Mouse (Mus musculus): Measurements from ENCODE around the gene Gadl1.

The Gadl1 gene

GRCm38 (mm10) chr9:115909155-115909554 is at the start of gene Gadl1:
Gene Gadl1, plus strand, starts transcription at chr9:115909455.
- in situ Hi-C loops (cut with MboI, MseI), result no loop called here

- in situ Hi-C loops (cut with MboI, MseI), result no loop called here
Observed at GRCm38 (mm10) chr9:115862802-115863201, 46.5 kb upstream of the Gadl1 start.

GRCm38 (mm10) chr9:115863326-115863725 is 45.9 kb upstream of the Gadl1 start:
- in situ Hi-C loops (cut with MboI, MseI), result no loop called here

- in situ Hi-C loops (cut with MboI, MseI), result loop anchor here (5.0 kb wide), 1 partner anchor 180 kb away; no protein-coding TSS in a partner anchor
Observed at GRCm38 (mm10) chr9:115867277-115867676, 42.0 kb upstream of the Gadl1 start.

GRCm38 (mm10) chr9:115870168-115870567 is 39.1 kb upstream of the Gadl1 start:
- in situ Hi-C loops (cut with MboI, MseI), result no loop called here

GRCm38 (mm10) chr9:115870640-115871039 is 38.6 kb upstream of the Gadl1 start:
- in situ Hi-C loops (cut with MboI, MseI), result no loop called here

- in situ Hi-C loops (cut with MboI, MseI), result no loop called here
Observed at GRCm38 (mm10) chr9:115880500-115880899, 28.8 kb upstream of the Gadl1 start.

- in situ Hi-C loops (cut with MboI, MseI), result no loop called here
Observed at GRCm38 (mm10) chr9:115881137-115881536, 28.1 kb upstream of the Gadl1 start.

GRCm38 (mm10) chr9:115882627-115883200 is 26.5 kb upstream of the Gadl1 start:
- in situ Hi-C loops (cut with MboI, MseI), result no loop called here

- in situ Hi-C loops (cut with MboI, MseI), result no loop called here
Observed at GRCm38 (mm10) chr9:115883413-115883812, 25.8 kb upstream of the Gadl1 start.

- in situ Hi-C loops (cut with MboI, MseI), result no loop called here
Observed at GRCm38 (mm10) chr9:115887571-115887970, 21.7 kb upstream of the Gadl1 start.

GRCm38 (mm10) chr9:115893131-115893530 is 16.1 kb upstream of the Gadl1 start:
- in situ Hi-C loops (cut with MboI, MseI), result no loop called here

- in situ Hi-C loops (cut with MboI, MseI), result no loop called here
Observed at GRCm38 (mm10) chr9:115893947-115894346, 15.3 kb upstream of the Gadl1 start.

GRCm38 (mm10) chr9:115908325-115908724 is 930 bp upstream of the Gadl1 start:
- in situ Hi-C loops (cut with MboI, MseI), result no loop called here

GRCm38 (mm10) chr9:115914006-115914405 is 4.8 kb downstream of the Gadl1 start:
- in situ Hi-C loops (cut with MboI, MseI), result no loop called here

- in situ Hi-C loops (cut with MboI, MseI), result no loop called here
Observed at GRCm38 (mm10) chr9:115915586-115916270, 6.5 kb downstream of the Gadl1 start.

GRCm38 (mm10) chr9:115919736-115920135 is 10.5 kb downstream of the Gadl1 start:
- in situ Hi-C loops (cut with MboI, MseI), result no loop called here

GRCm38 (mm10) chr9:115922662-115923061 is 13.4 kb downstream of the Gadl1 start:
- in situ Hi-C loops (cut with MboI, MseI), result no loop called here

- in situ Hi-C loops (cut with MboI, MseI), result no loop called here
Observed at GRCm38 (mm10) chr9:115924094-115924493, 14.8 kb downstream of the Gadl1 start.

- in situ Hi-C loops (cut with MboI, MseI), result no loop called here
Observed at GRCm38 (mm10) chr9:115931803-115932202, 22.5 kb downstream of the Gadl1 start.

- in situ Hi-C loops (cut with MboI, MseI), result no loop called here
Observed at GRCm38 (mm10) chr9:115932741-115933140, 23.5 kb downstream of the Gadl1 start.

GRCm38 (mm10) chr9:115933243-115933964 is 24.1 kb downstream of the Gadl1 start:
- in situ Hi-C loops (cut with MboI, MseI), result no loop called here

- in situ Hi-C loops (cut with MboI, MseI), result no loop called here
Observed at GRCm38 (mm10) chr9:115934288-115934687, 25.0 kb downstream of the Gadl1 start.
